Mouse (Mus musculus) urinary bladder, postnatal 25 days (tissue): ENCODE results near the gene Polr3h.
A peak's percentile ranks its signal among the peaks of the same experiment; 100 is the strongest.

Experiments used
- DNase-seq: peaks from one replicate; pipeline ENCODE4 v3.0.0; 2022; ENCODE audit warnings: low spot score

The Polr3h gene

GRCm38 (mm10) chr15:81949476-81950131, 23.6 kb upstream of the Polr3h start:
- no peak for DNase-seq

DNA sequence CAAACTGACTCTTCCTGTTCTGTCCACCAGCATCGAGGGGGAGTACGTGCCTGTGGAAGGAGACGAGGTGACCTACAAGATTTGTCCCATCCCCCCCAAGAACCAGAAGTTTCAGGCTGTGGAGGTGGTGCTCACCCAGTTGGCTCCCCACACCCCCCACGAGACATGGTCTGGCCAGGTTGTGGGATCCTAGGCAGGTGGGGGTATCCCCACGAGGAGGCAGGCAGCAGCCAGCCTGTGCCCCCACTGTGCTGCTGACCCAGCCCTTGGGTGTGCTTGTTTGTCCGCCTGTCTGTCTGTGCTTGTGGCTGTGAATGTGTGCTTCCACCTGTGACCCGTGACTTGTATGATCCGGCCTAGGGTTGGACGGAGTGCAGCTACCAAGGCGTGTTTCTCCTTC, 23.0 kb upstream of the Polr3h start:
- DNase-seq, result no peak

DNA sequence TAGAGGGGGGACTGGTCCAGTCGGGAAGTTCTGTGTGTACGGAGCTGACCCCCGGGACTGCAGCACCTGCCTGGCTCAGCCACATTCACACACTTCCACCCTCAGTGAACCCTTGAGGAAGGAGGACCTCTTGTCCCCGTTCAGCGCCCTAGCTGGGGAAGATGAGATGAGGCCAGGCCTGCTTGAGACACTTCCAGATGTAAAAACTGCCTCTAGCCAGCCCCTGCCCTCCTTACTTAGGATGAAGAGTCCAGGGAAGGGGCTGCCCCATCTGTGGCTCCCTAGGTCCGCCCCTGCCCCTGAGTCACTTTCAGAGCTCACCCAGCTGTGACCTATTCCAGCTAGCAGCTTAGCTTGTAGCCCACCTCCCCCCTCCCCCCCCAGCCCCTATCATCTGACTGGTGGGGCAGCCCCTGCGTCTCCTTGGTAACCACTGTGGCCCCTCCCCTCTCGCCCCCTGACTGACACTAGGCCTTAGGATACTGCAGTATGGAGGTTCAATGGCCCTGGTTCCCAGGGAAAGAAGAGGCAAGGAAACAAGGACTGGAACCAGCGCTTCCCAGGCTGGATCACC, 17.2 kb upstream of the Polr3h start:
- DNase-seq, result no peak

GRCm38 (mm10) chr15:81941010-81941409, 15.0 kb upstream of the Polr3h start:
- no peak for DNase-seq

DNA sequence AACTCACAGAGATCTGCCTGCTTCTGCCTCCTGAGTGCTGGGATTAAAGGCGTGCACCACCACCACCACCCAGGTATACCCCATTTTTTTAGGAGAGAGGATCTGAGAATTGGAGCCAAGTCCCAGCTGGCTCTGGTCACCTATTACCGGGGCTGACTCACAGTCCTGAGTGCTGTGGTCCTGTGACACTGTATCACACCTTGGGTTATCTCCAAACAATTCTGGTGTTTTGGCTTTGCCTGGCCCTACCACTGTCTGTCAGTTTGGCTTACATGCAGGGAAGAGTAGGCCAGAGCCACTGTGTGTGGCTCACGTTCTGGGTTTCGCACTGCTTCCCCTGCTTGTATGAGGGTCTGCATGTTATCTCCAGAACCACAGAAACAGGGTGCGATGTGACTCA, 14.2 kb upstream of the Polr3h start:
- DNase-seq, result no peak

DNA sequence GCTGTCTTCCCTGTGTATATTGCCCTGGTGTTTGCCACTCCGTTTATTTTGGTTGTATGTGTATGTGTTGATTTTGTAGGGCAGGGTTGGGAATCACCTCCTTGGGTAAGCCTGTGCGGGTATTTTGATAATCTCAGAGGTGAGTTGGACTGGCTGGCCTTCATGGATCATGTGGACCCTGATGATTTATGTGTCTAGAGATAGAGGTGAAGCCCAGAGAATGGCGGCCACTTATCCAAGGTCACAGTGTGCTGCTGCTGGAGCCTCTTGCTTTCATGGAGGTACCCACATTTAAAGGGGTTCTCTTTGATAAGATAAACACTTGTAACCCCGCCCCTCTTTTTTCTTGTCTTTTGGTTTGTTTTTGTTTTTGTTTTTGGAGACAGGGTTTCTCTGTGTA, 13.7 kb upstream of the Polr3h start:
- DNase-seq, result no peak

DNA sequence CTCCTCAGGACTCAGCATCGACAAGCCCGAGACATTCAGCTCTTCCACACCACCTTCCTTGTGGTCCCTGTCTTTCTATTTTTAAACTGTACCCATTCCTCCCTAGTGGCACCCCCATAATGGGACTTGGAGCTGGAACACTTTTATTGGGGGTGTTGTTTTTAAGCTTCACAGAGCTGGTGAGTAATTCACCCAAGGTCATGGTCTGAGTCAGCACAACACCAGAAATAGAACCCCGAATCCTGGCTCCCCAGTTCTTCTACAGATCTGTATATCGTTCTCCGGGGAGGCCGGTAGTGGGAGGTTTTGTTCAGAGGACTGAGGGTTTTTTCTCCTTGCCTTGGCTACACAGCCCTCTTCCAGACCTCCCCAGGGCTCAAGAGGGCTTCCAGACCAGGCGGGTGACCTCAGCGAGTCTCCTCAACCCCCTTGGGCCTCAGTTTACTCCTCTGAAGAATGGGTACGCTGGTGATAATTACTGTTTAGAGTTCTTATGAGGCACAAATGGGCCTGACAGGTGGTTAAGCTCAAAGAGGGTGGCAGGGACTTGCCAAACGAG, 13.2 kb upstream of the Polr3h start:
- no peak for DNase-seq

DNA sequence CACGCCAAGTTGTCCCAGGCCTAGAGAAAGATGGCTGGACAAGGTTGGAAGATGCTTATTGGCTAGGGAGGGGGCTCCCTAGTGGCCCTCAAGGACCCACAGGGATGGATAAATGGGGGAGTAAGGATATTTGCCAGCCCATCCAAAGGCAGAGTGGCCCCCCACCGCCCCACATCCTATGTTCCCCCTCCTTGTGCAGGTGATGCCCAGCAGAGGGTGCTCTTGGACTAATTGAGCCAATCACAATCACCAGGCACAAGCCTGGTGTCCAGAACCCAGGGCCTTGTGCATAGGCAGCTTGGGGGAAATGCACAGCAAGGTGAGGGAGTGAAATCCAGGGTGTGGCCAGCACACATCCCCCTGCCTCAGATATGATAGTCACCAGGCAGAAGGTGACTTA, 12.2 kb upstream of the Polr3h start:
- DNase-seq, result peak; percentile 26

GRCm38 (mm10) chr15:81937098-81937972, 11.3 kb upstream of the Polr3h start:
- DNase-seq, result no peak

- peak; percentile 29 for DNase-seq
Measured at GRCm38 (mm10) chr15:81936679-81937078, 10.6 kb upstream of the Polr3h start, which contains the start of gene Csdc2. Gene Csdc2 (plus strand): TSS chr15:81936759.

GRCm38 (mm10) chr15:81935869-81936637, 10.0 kb upstream of the Polr3h start:
- no peak for DNase-seq

- no peak for DNase-seq
Measured at GRCm38 (mm10) chr15:81933986-81934385, 7.9 kb upstream of the Polr3h start.

GRCm38 (mm10) chr15:81932951-81933470, 7.0 kb upstream of the Polr3h start:
- DNase-seq, result no peak

DNA sequence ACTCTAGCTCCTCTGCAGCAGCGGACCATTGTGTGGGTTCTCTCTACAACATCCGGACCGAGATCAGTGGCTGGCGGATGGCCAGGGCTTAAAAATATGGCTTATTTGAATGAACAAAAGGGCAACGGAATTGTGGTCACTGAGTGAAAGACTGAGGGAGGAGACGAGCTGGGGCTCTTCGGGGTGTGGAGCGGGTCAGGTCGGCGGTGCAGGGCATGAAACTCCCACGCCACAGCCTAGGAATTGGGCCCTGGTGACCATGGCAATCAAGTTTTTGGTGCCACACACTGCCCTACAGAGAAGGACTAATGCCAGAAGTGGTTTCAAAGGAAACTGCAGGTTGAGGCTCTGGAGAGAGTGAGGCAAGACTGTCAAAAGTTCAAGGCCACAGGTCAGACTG, 2.2 kb upstream of the Polr3h start:
- no peak for DNase-seq

- no peak for DNase-seq
Measured at GRCm38 (mm10) chr15:81927741-81928140, 1.7 kb upstream of the Polr3h start.

- DNase-seq, result no peak
Measured at GRCm38 (mm10) chr15:81926446-81926822, 394 bp upstream of the Polr3h start.

- DNase-seq, result no peak
Measured at GRCm38 (mm10) chr15:81924933-81925332, 1.1 kb downstream of the Polr3h start.

DNA sequence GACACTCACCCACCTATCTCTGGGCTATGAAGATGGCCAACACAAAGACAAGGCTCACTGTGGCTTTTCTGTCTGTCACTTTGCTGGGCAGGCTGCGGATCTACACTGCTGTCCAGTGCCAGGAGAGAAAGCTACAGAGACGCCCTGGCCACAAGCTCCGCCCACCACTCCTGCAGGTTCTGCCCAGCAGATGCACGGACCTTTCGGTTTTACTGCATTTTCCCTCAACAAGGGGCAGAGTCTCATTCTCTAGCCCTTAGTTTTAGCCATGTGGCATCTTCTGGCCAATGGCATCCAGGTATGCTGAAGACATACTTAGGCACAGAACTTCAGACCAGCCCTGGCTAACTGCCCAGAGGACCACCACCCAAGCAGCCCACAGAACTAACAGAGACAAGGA, 4.8 kb downstream of the Polr3h start:
- DNase-seq, result no peak

DNA sequence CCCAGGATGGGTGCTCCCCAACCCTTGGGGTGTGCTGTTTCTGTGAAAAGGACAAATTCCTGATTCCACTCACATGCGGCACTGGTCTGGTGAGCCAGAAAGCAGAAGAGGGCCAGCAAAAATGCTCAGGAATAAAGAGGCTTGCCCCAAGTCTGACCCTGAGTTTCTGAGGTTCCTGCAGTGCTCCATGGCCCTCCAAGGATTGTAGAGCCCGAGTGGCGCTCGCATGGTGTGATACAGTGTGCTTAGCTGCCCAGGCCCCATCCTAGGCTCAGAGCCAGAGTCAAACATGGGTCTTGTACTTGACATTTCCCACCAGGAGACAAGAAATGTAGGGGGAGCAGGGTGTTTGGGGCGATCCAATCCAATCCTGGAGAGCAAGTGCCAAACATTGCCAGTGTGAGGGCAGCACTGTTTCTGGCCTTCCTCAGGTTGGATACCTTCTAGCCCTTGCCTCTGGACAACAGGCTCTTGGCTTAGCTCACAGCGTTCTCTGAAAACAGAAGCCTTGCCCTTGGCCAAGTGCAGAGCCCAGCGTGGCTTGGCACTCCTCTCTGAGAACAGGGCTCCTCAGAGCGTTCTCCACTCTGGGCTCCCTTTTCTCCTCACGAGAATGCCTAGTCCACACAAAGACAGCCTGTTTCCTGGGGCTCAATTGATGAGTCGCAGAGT, 5.4 kb downstream of the Polr3h start:
- DNase-seq, result no peak

- DNase-seq, result no peak
Measured at GRCm38 (mm10) chr15:81919062-81919461, 7.0 kb downstream of the Polr3h start.
